Mouse (Mus musculus): ENCODE data around the gene Pde4d. TPM values are rescaled to one million over a fixed set of nuclear protein-coding genes. Genes with fewer than 3 reads are reported as not detected.
A peak's percentile ranks its signal among the peaks of the same experiment; 100 is the strongest.

The Pde4d gene
- polyA plus RNA-seq, 1 experiment from 2014 or later = 29.2 TPM

- no peak overlapping the region for H3K9ac ChIP-seq (ENCODE audit: low read length)
- no peaks in the 10 kb centered on the region for H3K9me3 ChIP-seq (ENCODE audit: control insufficient read depth, low read length)
- H3K4me3 ChIP-seq (ENCODE audit: control insufficient read depth in 1 of 2, insufficient read depth in 1 of 2, low read depth in 1 of 2, low read length in 2 of 2) = no peak overlapping the region
- H3K27me3 ChIP-seq (ENCODE audit: control insufficient read depth, insufficient read depth, low read length) = no peaks in the 10 kb centered on the region
- H3K4me1 ChIP-seq (ENCODE audit: control insufficient read depth in 2 of 2, insufficient read depth in 2 of 2, low read length in 2 of 2) = no peaks in the 10 kb centered on the region
- no peaks in the 10 kb centered on the region for H3K36me3 ChIP-seq (ENCODE audit: control insufficient read depth, insufficient read depth, low read length)
- no peak overlapping the region for H3K27ac ChIP-seq (replicated peaks in 1 of 2; ENCODE audit: control insufficient read depth in 1 of 2, insufficient read depth in 1 of 2, low read depth in 2 of 2, low read length in 2 of 2)
- H3K4me2 ChIP-seq (ENCODE audit: low read length) = no peak overlapping the region
- WGBS = 62% methylated on average over 3 of the region's 3 CpGs
- no peak for ATAC-seq (ENCODE audit: insufficient number of reproducible peaks, insufficient read depth, low FRiP score, low read depth)
Measured at GRCm38 (mm10) chr13:108626166-108626565, 176.4 kb downstream of the Pde4d start.

DNA sequence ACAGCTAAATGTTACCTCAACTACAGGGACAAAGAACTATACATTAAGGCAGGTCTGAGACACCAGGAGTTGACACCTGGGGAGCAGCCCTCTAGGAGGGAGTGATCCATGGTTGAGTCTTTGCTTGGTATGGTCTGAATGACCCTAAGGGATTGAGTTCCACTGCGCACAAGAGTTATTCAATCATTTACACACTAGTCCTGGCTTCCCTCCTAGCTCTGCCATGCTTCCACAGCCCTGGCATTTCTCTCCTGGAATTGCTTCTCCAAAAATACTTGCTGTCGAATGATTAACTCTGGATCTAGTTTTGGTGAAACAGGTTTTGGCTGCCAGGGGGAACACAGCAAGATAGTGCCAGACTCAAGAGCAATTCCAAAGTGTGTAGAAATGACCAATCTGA lies 178.8 kb downstream of the Pde4d start:
- Histone ChIP-seq H3K36me3 (ENCODE audit: control insufficient read depth, insufficient read depth, low read length) (no peaks in the 10 kb centered on the region), H3K4me3 (ENCODE audit: control insufficient read depth in 1 of 2, insufficient read depth in 1 of 2, low read depth in 1 of 2, low read length in 2 of 2) (no peak overlapping the region), H3K27ac (replicated peaks in 1 of 2; ENCODE audit: control insufficient read depth in 1 of 2, insufficient read depth in 1 of 2, low read depth in 2 of 2, low read length in 2 of 2) (no peak overlapping the region), H3K27me3 (ENCODE audit: control insufficient read depth, insufficient read depth, low read length) (no peaks in the 10 kb centered on the region), H3K9me3 (ENCODE audit: control insufficient read depth, low read length) (no peaks in the 10 kb centered on the region), H3K4me1 (ENCODE audit: control insufficient read depth in 2 of 2, insufficient read depth in 2 of 2, low read length in 2 of 2) (no peaks in the 10 kb centered on the region), H3K9ac (ENCODE audit: low read length) (no peak overlapping the region), H3K4me2 (ENCODE audit: low read length) (no peak overlapping the region)
- WGBS = 88% methylated on average over 2 of the region's 2 CpGs
- no peak for ATAC-seq (ENCODE audit: insufficient number of reproducible peaks, insufficient read depth, low FRiP score, low read depth)

DNA sequence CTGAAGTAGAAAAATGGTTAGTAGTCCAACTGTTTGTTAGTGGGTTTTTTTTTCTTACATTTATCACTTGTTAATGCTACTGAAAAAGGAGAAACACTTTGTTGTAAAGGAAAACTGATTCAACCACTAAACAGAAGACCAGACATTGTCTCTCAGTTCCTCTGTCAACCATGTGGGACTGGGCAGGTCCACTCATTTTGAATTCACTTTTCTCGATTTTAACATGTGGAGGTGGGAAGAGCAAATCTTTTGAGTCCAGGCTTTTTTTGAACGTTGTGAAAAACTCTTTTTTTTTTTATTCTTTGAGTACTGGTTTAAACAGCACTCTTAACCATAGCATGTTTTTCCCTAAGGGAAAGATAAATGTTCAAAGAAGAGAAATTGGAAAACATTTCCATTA lies 180.8 kb downstream of the Pde4d start:
- ATAC-seq (ENCODE audit: insufficient number of reproducible peaks, insufficient read depth, low FRiP score, low read depth) = no peak

GRCm38 (mm10) chr13:108631222-108631621 lies 181.5 kb downstream of the Pde4d start:
- no peak overlapping the region for H3K9ac ChIP-seq (ENCODE audit: low read length)
- no peak for ATAC-seq (ENCODE audit: insufficient number of reproducible peaks, insufficient read depth, low FRiP score, low read depth)
- H3K27ac ChIP-seq (replicated peaks in 1 of 2; ENCODE audit: control insufficient read depth in 1 of 2, insufficient read depth in 1 of 2, low read depth in 2 of 2, low read length in 2 of 2) = no peak overlapping the region
- H3K9me3 ChIP-seq (ENCODE audit: control insufficient read depth, low read length) = no peaks in the 10 kb centered on the region
- no peaks in the 10 kb centered on the region for H3K4me1 ChIP-seq (ENCODE audit: control insufficient read depth in 2 of 2, insufficient read depth in 2 of 2, low read length in 2 of 2)
- WGBS = 64% methylated on average over 3 of the region's 3 CpGs
- no peaks in the 10 kb centered on the region for H3K36me3 ChIP-seq (ENCODE audit: control insufficient read depth, insufficient read depth, low read length)
- H3K4me3 ChIP-seq (ENCODE audit: control insufficient read depth in 1 of 2, insufficient read depth in 1 of 2, low read depth in 1 of 2, low read length in 2 of 2) = no peak overlapping the region
- H3K27me3 ChIP-seq (ENCODE audit: control insufficient read depth, insufficient read depth, low read length) = no peaks in the 10 kb centered on the region
- no peak overlapping the region for H3K4me2 ChIP-seq (ENCODE audit: low read length)

More for the DNA sequence above, 180.8 kb downstream of the Pde4d start:
- Histone ChIP-seq H3K9ac (ENCODE audit: low read length) (no peak overlapping the region), H3K36me3 (ENCODE audit: control insufficient read depth, insufficient read depth, low read length) (no peaks in the 10 kb centered on the region), H3K9me3 (ENCODE audit: control insufficient read depth, low read length) (no peaks in the 10 kb centered on the region), H3K27ac (replicated peaks in 1 of 2; ENCODE audit: control insufficient read depth in 1 of 2, insufficient read depth in 1 of 2, low read depth in 2 of 2, low read length in 2 of 2) (no peak overlapping the region), H3K4me3 (ENCODE audit: control insufficient read depth in 1 of 2, insufficient read depth in 1 of 2, low read depth in 1 of 2, low read length in 2 of 2) (no peak overlapping the region), H3K27me3 (ENCODE audit: control insufficient read depth, insufficient read depth, low read length) (no peaks in the 10 kb centered on the region), H3K4me1 (ENCODE audit: control insufficient read depth in 2 of 2, insufficient read depth in 2 of 2, low read length in 2 of 2) (no peaks in the 10 kb centered on the region), H3K4me2 (ENCODE audit: low read length) (no peak overlapping the region)
- WGBS = 60% methylated on average over 2 of the region's 2 CpGs

DNA sequence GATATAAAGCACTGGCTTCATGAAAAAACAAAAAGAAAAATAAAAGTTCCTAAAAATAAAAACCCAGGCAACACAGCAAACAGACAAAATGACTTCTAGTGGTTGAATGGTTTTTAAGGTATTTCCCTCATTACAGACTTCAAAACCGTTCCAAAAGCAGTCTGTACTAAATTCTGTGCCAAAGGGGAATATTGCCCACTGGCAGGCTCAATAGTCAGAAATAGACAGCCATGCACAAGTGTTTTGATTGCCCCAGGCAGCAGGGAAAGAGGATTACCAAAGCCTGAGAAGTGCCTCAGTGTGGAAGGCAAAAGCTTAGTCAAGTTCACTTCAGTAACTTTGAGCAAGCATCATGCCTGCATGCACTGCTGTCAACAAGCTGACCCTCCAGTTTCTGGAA lies 186.8 kb downstream of the Pde4d start:
- H3K27ac ChIP-seq (replicated peaks in 1 of 2; ENCODE audit: control insufficient read depth in 1 of 2, insufficient read depth in 1 of 2, low read depth in 2 of 2, low read length in 2 of 2) = no peak overlapping the region
- H3K9me3 ChIP-seq (ENCODE audit: control insufficient read depth, low read length) = no peaks in the 10 kb centered on the region
- H3K4me1 ChIP-seq (ENCODE audit: control insufficient read depth in 2 of 2, insufficient read depth in 2 of 2, low read length in 2 of 2) = no peaks in the 10 kb centered on the region
- no peak overlapping the region for H3K9ac ChIP-seq (ENCODE audit: low read length)
- no peak for ATAC-seq (ENCODE audit: insufficient number of reproducible peaks, insufficient read depth, low FRiP score, low read depth)
- H3K27me3 ChIP-seq (ENCODE audit: control insufficient read depth, insufficient read depth, low read length) = no peaks in the 10 kb centered on the region
- no peak overlapping the region for H3K4me3 ChIP-seq (ENCODE audit: control insufficient read depth in 1 of 2, insufficient read depth in 1 of 2, low read depth in 1 of 2, low read length in 2 of 2)
- no peak overlapping the region for H3K4me2 ChIP-seq (ENCODE audit: low read length)
- WGBS = 71% methylated on average over 1 of the region's 1 CpGs
- H3K36me3 ChIP-seq (ENCODE audit: control insufficient read depth, insufficient read depth, low read length) = no peaks in the 10 kb centered on the region

- Histone ChIP-seq H3K9me3 (ENCODE audit: control insufficient read depth, low read length) (no peaks in the 10 kb centered on the region), H3K4me1 (ENCODE audit: control insufficient read depth in 2 of 2, insufficient read depth in 2 of 2, low read length in 2 of 2) (peaks cover 0 to 2% of the 10 kb centered on the region in 2 experiments; a peak in 1 of 4 replicates), H3K4me3 (ENCODE audit: control insufficient read depth in 1 of 2, insufficient read depth in 1 of 2, low read depth in 1 of 2, low read length in 2 of 2) (no peak overlapping the region), H3K27ac (replicated peaks in 1 of 2; ENCODE audit: control insufficient read depth in 1 of 2, insufficient read depth in 1 of 2, low read depth in 2 of 2, low read length in 2 of 2) (no peak overlapping the region), H3K4me2 (ENCODE audit: low read length) (no peak overlapping the region), H3K9ac (ENCODE audit: low read length) (no peak overlapping the region), H3K27me3 (ENCODE audit: control insufficient read depth, insufficient read depth, low read length) (no peaks in the 10 kb centered on the region), H3K36me3 (ENCODE audit: control insufficient read depth, insufficient read depth, low read length) (no peaks in the 10 kb centered on the region)
- WGBS = 78% methylated on average over 5 of the region's 5 CpGs
- ATAC-seq (ENCODE audit: insufficient number of reproducible peaks, insufficient read depth, low FRiP score, low read depth) = no peak
Measured at GRCm38 (mm10) chr13:108642259-108642658, 192.5 kb downstream of the Pde4d start.

DNA sequence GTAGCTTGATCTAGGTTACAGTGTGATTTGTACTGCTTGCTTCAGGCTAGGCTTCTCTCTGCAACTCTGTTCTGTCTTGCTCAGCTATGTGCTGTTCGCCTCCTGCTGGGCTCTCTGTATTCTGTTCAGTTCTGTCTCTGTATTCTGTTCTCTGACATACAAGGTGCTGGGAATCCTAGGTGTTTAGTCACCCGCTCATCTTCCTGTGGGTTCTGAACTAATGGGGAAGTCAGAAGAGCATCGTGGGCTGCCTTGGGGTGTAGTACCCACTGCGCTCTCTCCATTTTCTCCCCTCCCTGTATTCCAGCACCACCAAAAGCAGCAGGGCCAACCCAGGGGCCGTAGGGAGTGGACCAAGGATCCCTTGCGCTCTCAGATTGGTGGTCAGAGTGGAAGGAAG lies 197.1 kb downstream of the Pde4d start:
- ATAC-seq (ENCODE audit: insufficient number of reproducible peaks, insufficient read depth, low FRiP score, low read depth) = no peak
- WGBS = 64% methylated on average over 6 of the region's 6 CpGs
- no peaks in the 10 kb centered on the region for H3K36me3 ChIP-seq (ENCODE audit: control insufficient read depth, insufficient read depth, low read length)
- H3K4me3 ChIP-seq (ENCODE audit: control insufficient read depth in 1 of 2, insufficient read depth in 1 of 2, low read depth in 1 of 2, low read length in 2 of 2) = no peak overlapping the region
- H3K27me3 ChIP-seq (ENCODE audit: control insufficient read depth, insufficient read depth, low read length) = no peaks in the 10 kb centered on the region
- H3K4me1 ChIP-seq (ENCODE audit: control insufficient read depth in 2 of 2, insufficient read depth in 2 of 2, low read length in 2 of 2) = peaks cover 0 to 2% of the 10 kb centered on the region in 2 experiments; a peak in 1 of 4 replicates
- H3K9me3 ChIP-seq (ENCODE audit: control insufficient read depth, low read length) = no peaks in the 10 kb centered on the region
- H3K9ac ChIP-seq (ENCODE audit: low read length) = no peak overlapping the region
- no peak overlapping the region for H3K27ac ChIP-seq (replicated peaks in 1 of 2; ENCODE audit: control insufficient read depth in 1 of 2, insufficient read depth in 1 of 2, low read depth in 2 of 2, low read length in 2 of 2)
- no peak overlapping the region for H3K4me2 ChIP-seq (ENCODE audit: low read length)

- H3K27me3 ChIP-seq (ENCODE audit: control insufficient read depth, insufficient read depth, low read length) = no peaks in the 10 kb centered on the region
- H3K4me2 ChIP-seq (ENCODE audit: low read length) = no peak overlapping the region
- WGBS = 47% methylated on average over 11 of the region's 11 CpGs
Measured at GRCm38 (mm10) chr13:108647239-108647638, 197.5 kb downstream of the Pde4d start.

More at GRCm38 (mm10) chr13:108647239-108647638, 197.5 kb downstream of the Pde4d start:
- H3K9ac ChIP-seq (ENCODE audit: low read length) = no peak overlapping the region
- H3K36me3 ChIP-seq (ENCODE audit: control insufficient read depth, insufficient read depth, low read length) = no peaks in the 10 kb centered on the region
- peaks cover 0 to 2% of the 10 kb centered on the region in 2 experiments; a peak in 1 of 4 replicates for H3K4me1 ChIP-seq (ENCODE audit: control insufficient read depth in 2 of 2, insufficient read depth in 2 of 2, low read length in 2 of 2)
- H3K9me3 ChIP-seq (ENCODE audit: control insufficient read depth, low read length) = no peaks in the 10 kb centered on the region
- no peak overlapping the region for H3K4me3 ChIP-seq (ENCODE audit: control insufficient read depth in 1 of 2, insufficient read depth in 1 of 2, low read depth in 1 of 2, low read length in 2 of 2)
- ATAC-seq (ENCODE audit: insufficient number of reproducible peaks, insufficient read depth, low FRiP score, low read depth) = peak; percentile 35
- H3K27ac ChIP-seq (replicated peaks in 1 of 2; ENCODE audit: control insufficient read depth in 1 of 2, insufficient read depth in 1 of 2, low read depth in 2 of 2, low read length in 2 of 2) = no peak overlapping the region
